Mouse (Mus musculus): ENCODE measurements around the gene Pars2. TPM values are rescaled to one million over a fixed set of nuclear protein-coding genes. Genes with fewer than 3 reads are reported as not detected.

Gene Pars2
- polyA plus RNA-seq (2014; fragmentation: Illumina TruSeq; extraction: RNeasy Lipid Tissue Mini Kit (QIAGEN cat#74804); ENCODE audit: low read depth, low replicate concordance) = 2.5 TPM

DNA sequence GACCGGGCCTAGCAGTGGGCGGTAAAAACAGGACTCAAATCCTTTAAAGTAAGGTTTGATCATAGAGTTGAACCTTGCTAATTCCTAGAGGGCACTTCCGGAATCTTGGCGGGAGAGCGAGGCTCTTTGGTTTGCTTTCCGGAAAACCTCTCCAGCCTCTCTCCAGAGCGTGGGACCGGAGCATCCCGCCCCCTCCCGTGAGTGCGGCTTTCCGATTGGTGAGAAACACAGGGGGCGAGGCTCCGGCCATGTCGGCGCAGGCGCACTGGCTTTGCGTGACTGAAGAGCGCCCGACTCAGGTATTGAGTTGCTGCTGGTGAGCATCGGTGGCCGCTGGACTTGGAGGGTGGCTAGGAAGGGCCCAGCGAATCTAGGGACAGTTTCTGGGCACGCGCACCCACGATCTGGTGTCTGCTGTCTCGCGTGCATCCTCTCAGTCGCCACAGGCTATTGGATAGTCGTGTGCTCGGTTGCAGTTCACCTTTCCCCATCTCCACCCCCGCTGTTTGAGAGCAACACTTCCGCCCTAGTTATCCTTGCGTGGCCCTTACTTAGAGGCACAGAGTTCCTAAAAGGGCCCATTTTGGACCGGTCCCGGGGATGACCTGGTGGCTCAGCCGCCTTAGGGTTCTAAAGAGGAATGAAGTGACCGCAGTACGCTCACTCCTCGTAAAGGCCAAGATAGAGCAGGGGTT lies at the start of gene Pars2:
Pars2 (plus strand) TSS at position 237 of the 695 bp plus-strand sequence.

DNA sequence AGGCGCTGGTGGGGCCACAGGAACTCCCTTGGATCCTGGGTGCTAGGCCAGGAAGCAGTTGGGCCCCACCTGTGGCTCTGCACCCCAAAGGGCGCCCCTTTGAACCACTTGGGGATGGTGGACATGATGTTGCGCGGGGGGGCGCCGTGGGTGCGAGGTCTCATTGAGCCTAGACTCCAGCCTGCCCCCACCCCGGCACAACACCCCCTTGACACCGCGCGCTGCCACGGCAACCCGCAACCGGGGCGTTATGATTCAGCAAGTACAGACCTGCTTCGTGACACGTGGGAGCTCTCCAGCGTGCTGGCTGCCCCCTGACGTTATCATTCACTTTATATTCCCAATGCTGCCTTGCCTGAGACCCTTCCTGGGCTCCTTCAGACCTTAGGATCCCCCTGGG lies 33.8 kb upstream of the Pars2 start, which contains the start of gene Lexm:
Lexm (minus strand) TSS at position 186 of the 400 bp plus-strand sequence.

GRCm38 (mm10) chr4:106622030-106622493 lies 28.8 kb upstream of the Pars2 start, which contains the start of gene Ttc22:
TSS of gene Ttc22 (plus strand) at chr4:106622432.

GRCm38 (mm10) chr4:106678442-106679118 lies 27.7 kb downstream of the Pars2 start, which contains the start of gene Ttc4:
TSS of gene Ttc4 (minus strand) at chr4:106678944.

Other genes with a start within 250 kb of the Pars2 start
- 0.24 TPM for gene Pcsk9, start 186.7 kb upstream of the Pars2 start, polyA plus RNA-seq (2014; fragmentation: Illumina TruSeq; extraction: RNeasy Lipid Tissue Mini Kit (QIAGEN cat#74804); ENCODE audit: low read depth, low replicate concordance)
- gene Bsnd, start 158.8 kb upstream of the Pars2 start, polyA plus RNA-seq (2014; fragmentation: Illumina TruSeq; extraction: RNeasy Lipid Tissue Mini Kit (QIAGEN cat#74804); ENCODE audit: low read depth, low replicate concordance) = 13.1 TPM
- 6.8 TPM for gene Dhcr24, start 90.0 kb upstream of the Pars2 start, polyA plus RNA-seq (2014; fragmentation: Illumina TruSeq; extraction: RNeasy Lipid Tissue Mini Kit (QIAGEN cat#74804); ENCODE audit: low read depth, low replicate concordance)
- not detected for gene Lexm, start 33.8 kb upstream of the Pars2 start, polyA plus RNA-seq (2014; fragmentation: Illumina TruSeq; extraction: RNeasy Lipid Tissue Mini Kit (QIAGEN cat#74804); ENCODE audit: low read depth, low replicate concordance)
- gene Ttc22, start 28.6 kb upstream of the Pars2 start, polyA plus RNA-seq (2014; fragmentation: Illumina TruSeq; extraction: RNeasy Lipid Tissue Mini Kit (QIAGEN cat#74804); ENCODE audit: low read depth, low replicate concordance) = 0.32 TPM
- 28.8 TPM for gene Ttc4, start 27.9 kb downstream of the Pars2 start, polyA plus RNA-seq (2014; fragmentation: Illumina TruSeq; extraction: RNeasy Lipid Tissue Mini Kit (QIAGEN cat#74804); ENCODE audit: low read depth, low replicate concordance)
- gene Mroh7, start 79.9 kb downstream of the Pars2 start, polyA plus RNA-seq (2014; fragmentation: Illumina TruSeq; extraction: RNeasy Lipid Tissue Mini Kit (QIAGEN cat#74804); ENCODE audit: low read depth, low replicate concordance) = 1.3 TPM
- gene Fam151a, start 82.8 kb downstream of the Pars2 start, polyA plus RNA-seq (2014; fragmentation: Illumina TruSeq; extraction: RNeasy Lipid Tissue Mini Kit (QIAGEN cat#74804); ENCODE audit: low read depth, low replicate concordance) = 5.1 TPM
- gene Acot11, start 153.9 kb downstream of the Pars2 start, polyA plus RNA-seq (2014; fragmentation: Illumina TruSeq; extraction: RNeasy Lipid Tissue Mini Kit (QIAGEN cat#74804); ENCODE audit: low read depth, low replicate concordance) = 2.3 TPM